Mouse (Mus musculus): ENCODE results near the gene Krt23. TPM values are rescaled to one million over a fixed set of nuclear protein-coding genes. Genes with fewer than 3 reads are reported as not detected.

Gene Krt23
- polyA plus RNA-seq, 1 experiment from 2014 or later: 204 TPM

DNA sequence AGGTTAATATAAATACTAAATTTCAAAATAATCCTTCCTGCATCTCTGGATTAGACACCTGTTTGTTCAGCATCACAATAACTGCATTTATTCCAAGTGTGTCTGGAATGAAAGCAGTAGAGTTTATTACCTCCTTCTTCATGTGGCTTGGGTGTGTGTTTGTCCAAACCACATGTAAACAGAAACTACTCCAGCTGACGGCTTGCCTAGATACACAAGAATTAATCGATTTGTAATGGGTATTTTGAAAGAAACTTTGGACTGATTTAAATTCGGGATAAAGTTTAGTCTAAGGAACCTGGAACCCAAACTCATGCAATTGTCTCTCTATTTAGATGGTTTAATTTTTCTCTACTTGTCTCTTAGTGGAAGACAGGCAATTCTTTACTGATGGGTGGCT lies 18.0 kb downstream of the Krt23 start:
- H3K27me3 ChIP-seq (ENCODE audit: control insufficient read depth, insufficient read depth, low read length): no peaks in the 10 kb centered on the region
- WGBS: 53% methylated on average over 3 of the region's 3 CpGs

DNA sequence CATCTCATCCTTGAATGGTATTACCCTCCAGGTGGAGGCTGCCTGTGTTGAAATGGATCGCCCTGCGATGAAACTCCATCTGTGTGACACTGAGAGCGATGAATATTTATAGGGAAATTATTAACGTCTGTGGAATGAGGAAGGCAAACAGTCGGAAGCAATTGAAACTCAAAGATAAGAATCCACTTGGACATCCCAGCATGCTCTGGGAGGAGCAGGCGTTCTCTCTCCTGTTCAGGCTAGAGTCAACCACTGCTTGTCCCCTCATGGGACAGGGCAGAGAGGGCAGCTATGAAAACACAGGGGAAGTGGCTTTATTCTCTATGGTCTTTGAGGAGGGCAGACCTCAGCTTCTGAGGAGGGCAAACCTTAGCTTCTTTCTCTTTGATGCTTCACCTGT lies 19.5 kb downstream of the Krt23 start:
- H3K4me2 ChIP-seq (replicated peaks; ENCODE audit: low read depth): no peak overlapping the region
- H3K4me1 ChIP-seq (replicated peaks; ENCODE audit: control insufficient read depth, insufficient read depth): no peaks in the 10 kb centered on the region

More for the DNA sequence above, 18.0 kb downstream of the Krt23 start:
- ATAC-seq (ENCODE audit: low FRiP score, low TSS enrichment): no peak
- Histone ChIP-seq H3K4me2 (replicated peaks; ENCODE audit: low read depth) (no peak overlapping the region), H3K27ac (replicated peaks) (no peak overlapping the region), H3K4me3 (ENCODE audit: low read depth, low read length) (no peak overlapping the region), H3K9ac (ENCODE audit: low read length) (no peak overlapping the region), H3K4me1 (replicated peaks; ENCODE audit: control insufficient read depth, insufficient read depth) (no peaks in the 10 kb centered on the region), H3K36me3 (ENCODE audit: control insufficient read depth, insufficient read depth, low read length) (no peaks in the 10 kb centered on the region), H3K9me3 (ENCODE audit: control insufficient read depth, low read length) (no peaks in the 10 kb centered on the region)
- TF ChIP-seq CTCF (IDR thresholded peaks at IDR 0.05; ENCODE audit: low read depth) (no peak), EP300 (optimal IDR thresholded peaks at IDR 0.05) (no peak)
- DNase-seq (ENCODE audit: low spot score): no peak

DNA sequence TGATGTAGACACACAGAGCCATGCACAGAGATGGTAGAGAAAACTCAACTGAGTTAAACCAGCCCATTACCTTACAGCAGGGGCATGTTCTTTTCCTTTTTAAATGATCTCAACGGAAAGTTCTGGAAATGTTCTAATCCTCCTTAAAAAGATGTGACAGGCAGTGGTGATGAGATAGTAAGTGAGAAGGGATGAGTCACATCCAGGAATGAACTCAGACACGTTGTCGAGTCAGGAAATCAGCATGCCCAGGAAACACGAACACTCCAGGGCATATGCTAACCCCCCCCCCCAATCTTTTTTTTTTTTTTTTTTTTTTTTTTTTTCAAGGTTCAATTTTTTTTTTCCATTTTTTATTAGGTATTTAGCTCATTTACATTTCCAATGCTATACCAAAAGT lies 20.5 kb downstream of the Krt23 start:
- 63% methylated on average over 4 of the region's 4 CpGs for WGBS
- no peak overlapping the region for H3K4me3 ChIP-seq (ENCODE audit: low read depth, low read length)
- TF ChIP-seq CTCF (IDR thresholded peaks at IDR 0.05; ENCODE audit: low read depth) (no peak), EP300 (optimal IDR thresholded peaks at IDR 0.05) (no peak)
- no peak overlapping the region for H3K27ac ChIP-seq (replicated peaks)
- no peak overlapping the region for H3K9ac ChIP-seq (ENCODE audit: low read length)
- no peak for ATAC-seq (ENCODE audit: low FRiP score, low TSS enrichment)
- no peaks in the 10 kb centered on the region for H3K4me1 ChIP-seq (replicated peaks; ENCODE audit: control insufficient read depth, insufficient read depth)
- H3K36me3 ChIP-seq (ENCODE audit: control insufficient read depth, insufficient read depth, low read length): no peaks in the 10 kb centered on the region
- no peak overlapping the region for H3K4me2 ChIP-seq (replicated peaks; ENCODE audit: low read depth)
- DNase-seq (ENCODE audit: low spot score): no peak
- no peaks in the 10 kb centered on the region for H3K27me3 ChIP-seq (ENCODE audit: control insufficient read depth, insufficient read depth, low read length)
- no peaks in the 10 kb centered on the region for H3K9me3 ChIP-seq (ENCODE audit: control insufficient read depth, low read length)

More for the DNA sequence above, 19.5 kb downstream of the Krt23 start:
- Histone ChIP-seq H3K9ac (ENCODE audit: low read length) (no peak overlapping the region), H3K36me3 (ENCODE audit: control insufficient read depth, insufficient read depth, low read length) (no peaks in the 10 kb centered on the region), H3K27ac (replicated peaks) (no peak overlapping the region), H3K4me3 (ENCODE audit: low read depth, low read length) (no peak overlapping the region), H3K27me3 (ENCODE audit: control insufficient read depth, insufficient read depth, low read length) (no peaks in the 10 kb centered on the region), H3K9me3 (ENCODE audit: control insufficient read depth, low read length) (no peaks in the 10 kb centered on the region)
- TF ChIP-seq CTCF (IDR thresholded peaks at IDR 0.05; ENCODE audit: low read depth) (no peak), EP300 (optimal IDR thresholded peaks at IDR 0.05) (no peak)
- 52% methylated on average over 6 of the region's 6 CpGs for WGBS
- peak; percentile 53 for ATAC-seq (ENCODE audit: low FRiP score, low TSS enrichment)
- no peak for DNase-seq (ENCODE audit: low spot score)

DNA sequence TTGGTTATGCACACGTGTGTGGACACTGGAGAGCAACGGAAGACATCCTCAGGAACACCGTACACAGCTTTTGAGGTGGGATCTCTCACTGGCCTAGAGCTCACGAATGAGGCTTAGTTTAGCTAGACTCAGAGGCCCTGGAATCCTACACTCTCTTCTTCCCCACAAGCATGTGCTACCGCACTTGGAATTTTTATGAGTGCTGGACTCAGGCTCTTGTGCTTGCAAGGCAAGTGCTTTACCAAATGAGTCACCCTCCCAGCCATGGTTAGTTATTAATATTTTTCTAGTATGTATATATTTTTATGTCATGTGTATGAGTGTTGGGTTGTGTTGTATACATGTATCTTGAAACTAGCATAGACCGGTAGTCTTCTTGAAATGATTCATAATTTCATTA lies 21.0 kb downstream of the Krt23 start:
- Histone ChIP-seq H3K4me3 (ENCODE audit: low read depth, low read length) (no peak overlapping the region), H3K36me3 (ENCODE audit: control insufficient read depth, insufficient read depth, low read length) (no peaks in the 10 kb centered on the region), H3K27ac (replicated peaks) (no peak overlapping the region), H3K9ac (ENCODE audit: low read length) (no peak overlapping the region), H3K4me1 (replicated peaks; ENCODE audit: control insufficient read depth, insufficient read depth) (no peaks in the 10 kb centered on the region), H3K27me3 (ENCODE audit: control insufficient read depth, insufficient read depth, low read length) (no peaks in the 10 kb centered on the region), H3K4me2 (replicated peaks; ENCODE audit: low read depth) (no peak overlapping the region), H3K9me3 (ENCODE audit: control insufficient read depth, low read length) (no peaks in the 10 kb centered on the region)
- no peak for ATAC-seq (ENCODE audit: low FRiP score, low TSS enrichment)
- no peak for DNase-seq (ENCODE audit: low spot score)
- TF ChIP-seq CTCF (IDR thresholded peaks at IDR 0.05; ENCODE audit: low read depth) (no peak), EP300 (optimal IDR thresholded peaks at IDR 0.05) (no peak)
- WGBS: 86% methylated on average over 6 of the region's 6 CpGs

DNA sequence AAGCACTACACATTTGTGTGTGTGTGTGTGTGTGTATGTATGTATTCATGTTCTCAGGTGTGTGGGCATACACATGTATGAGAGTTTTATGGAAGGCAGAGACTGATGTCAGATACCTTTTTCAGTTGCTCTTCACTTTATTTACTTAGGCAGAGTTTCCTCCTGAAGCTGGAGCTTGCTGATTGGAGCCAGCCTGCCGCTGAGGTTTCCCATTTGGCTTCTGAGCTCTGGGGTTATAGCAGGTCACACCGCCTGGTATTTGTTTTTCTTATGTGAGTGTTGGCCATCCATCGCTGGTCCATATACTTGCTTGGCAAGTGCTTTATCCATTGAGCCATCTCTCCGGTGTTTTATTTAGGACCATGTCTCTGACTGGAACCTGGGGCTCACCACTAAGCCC lies 23.7 kb downstream of the Krt23 start:
- H3K9me3 ChIP-seq (ENCODE audit: control insufficient read depth, low read length): no peaks in the 10 kb centered on the region
- TF ChIP-seq CTCF (IDR thresholded peaks at IDR 0.05; ENCODE audit: low read depth): no peak
- 22% methylated on average over 4 of the region's 4 CpGs for WGBS
- no peaks in the 10 kb centered on the region for H3K36me3 ChIP-seq (ENCODE audit: control insufficient read depth, insufficient read depth, low read length)
- H3K4me1 ChIP-seq (replicated peaks; ENCODE audit: control insufficient read depth, insufficient read depth): no peaks in the 10 kb centered on the region
- H3K9ac ChIP-seq (ENCODE audit: low read length): no peak overlapping the region
- no peaks in the 10 kb centered on the region for H3K27me3 ChIP-seq (ENCODE audit: control insufficient read depth, insufficient read depth, low read length)
- no peak overlapping the region for H3K4me3 ChIP-seq (ENCODE audit: low read depth, low read length)
- DNase-seq (ENCODE audit: low spot score) (peak; percentile 52), ATAC-seq (ENCODE audit: low FRiP score, low TSS enrichment) (peak; percentile 24)
- H3K4me2 ChIP-seq (replicated peaks; ENCODE audit: low read depth): no peak overlapping the region
- peak overlapping the region; percentile 56 for H3K27ac ChIP-seq (replicated peaks)

DNA sequence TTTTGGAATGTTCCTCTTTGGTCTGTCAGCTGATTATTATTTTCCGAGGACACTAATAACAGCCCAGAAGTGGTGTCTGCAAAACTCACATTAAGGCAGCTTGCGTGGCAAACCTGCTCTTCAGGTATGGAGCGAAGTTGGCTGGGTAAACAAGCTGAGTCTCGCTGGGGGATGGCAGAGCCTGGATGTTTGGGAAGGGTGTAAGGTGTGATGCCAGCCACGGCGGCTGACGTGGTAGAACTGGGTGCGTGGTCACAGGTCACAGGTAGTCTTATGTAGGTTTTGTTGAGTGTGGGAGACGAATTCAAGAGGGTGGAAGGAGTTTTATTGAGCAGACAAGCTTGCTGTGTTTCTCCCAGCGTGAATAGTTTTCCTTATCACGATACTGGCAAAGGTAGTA lies 24.4 kb downstream of the Krt23 start:
- Histone ChIP-seq H3K36me3 (ENCODE audit: control insufficient read depth, insufficient read depth, low read length) (no peaks in the 10 kb centered on the region), H3K9me3 (ENCODE audit: control insufficient read depth, low read length) (no peaks in the 10 kb centered on the region), H3K4me3 (ENCODE audit: low read depth, low read length) (no peak overlapping the region), H3K4me2 (replicated peaks; ENCODE audit: low read depth) (no peak overlapping the region), H3K27ac (replicated peaks) (peak overlapping the region; percentile 56), H3K4me1 (replicated peaks; ENCODE audit: control insufficient read depth, insufficient read depth) (no peaks in the 10 kb centered on the region), H3K9ac (ENCODE audit: low read length) (no peak overlapping the region), H3K27me3 (ENCODE audit: control insufficient read depth, insufficient read depth, low read length) (no peaks in the 10 kb centered on the region)
- ATAC-seq (ENCODE audit: low FRiP score, low TSS enrichment) (peak; percentile 76), DNase-seq (ENCODE audit: low spot score) (peak; percentile 79)
- 50% methylated on average over 11 of the region's 11 CpGs for WGBS
- no peak for TF ChIP-seq CTCF (IDR thresholded peaks at IDR 0.05; ENCODE audit: low read depth)
- no peak for TF ChIP-seq EP300 (optimal IDR thresholded peaks at IDR 0.05)
